Mouse (Mus musculus): Measurements from ENCODE around the gene D930048N14Rik.
"Not testable (repeated sequence)": the region's sequence is repeated elsewhere in the genome, so short reads cannot be mapped to it uniquely, and the experiment has no call there.

The D930048N14Rik gene

GRCm38 (mm10) chr11:51614256-51614655, 36.5 kb upstream of the D930048N14Rik start:
- no peaks in the 10 kb centered on the region for H3K27me3 ChIP-seq (ENCODE audit: insufficient read depth, low read length)
- peaks cover 55% of the 10 kb centered on the region for H3K4me1 ChIP-seq (replicated peaks; ENCODE audit: low read depth, low read length)
- TF ChIP-seq POU5F1 (IDR thresholded peaks at IDR 0.05; ENCODE audit: borderline replicate concordance, low read length) (no peak), NANOG (IDR thresholded peaks at IDR 0.05; ENCODE audit: borderline replicate concordance, low read length) (no peak), CTCF (conservative IDR thresholded peaks at IDR 0.05; ENCODE audit: low read length) (peak; percentile 22; the same call in 1 of the 2 replicates)
- H3K36me3 ChIP-seq (ENCODE audit: insufficient read depth, low read length): no peaks in the 10 kb centered on the region
- H3K4me3 ChIP-seq (replicated peaks; ENCODE audit: low read length): peak overlapping the region; percentile 75; the same call in 1 of the 2 replicates
- H3K9me3 ChIP-seq (ENCODE audit: low read length): no peaks in the 10 kb centered on the region

- no peaks in the 10 kb centered on the region for H3K36me3 ChIP-seq (ENCODE audit: insufficient read depth, low read length)
- no peaks in the 10 kb centered on the region for H3K9me3 ChIP-seq (ENCODE audit: low read length)
- H3K4me1 ChIP-seq (replicated peaks; ENCODE audit: low read depth, low read length): peaks cover 47% of the 10 kb centered on the region
- no peaks in the 10 kb centered on the region for H3K27me3 ChIP-seq (ENCODE audit: insufficient read depth, low read length)
- TF ChIP-seq CTCF (conservative IDR thresholded peaks at IDR 0.05; ENCODE audit: low read length) (no peak), POU5F1 (IDR thresholded peaks at IDR 0.05; ENCODE audit: borderline replicate concordance, low read length) (no peak)
- peak overlapping the region; percentile 75 for H3K4me3 ChIP-seq (replicated peaks; ENCODE audit: low read length)
These were observed 35.6 kb upstream of the D930048N14Rik start for GRCm38 (mm10) chr11:51615129-51615528.

GRCm38 (mm10) chr11:51615601-51616000, 35.2 kb upstream of the D930048N14Rik start:
- Histone ChIP-seq H3K36me3 (ENCODE audit: insufficient read depth, low read length) (peaks cover 5% of the 10 kb centered on the region), H3K9me3 (ENCODE audit: low read length) (no peaks in the 10 kb centered on the region), H3K27me3 (ENCODE audit: insufficient read depth, low read length) (no peaks in the 10 kb centered on the region), H3K4me1 (replicated peaks; ENCODE audit: low read depth, low read length) (peaks cover 49% of the 10 kb centered on the region), H3K4me3 (replicated peaks; ENCODE audit: low read length) (peak overlapping the region; percentile 75)
- TF ChIP-seq CTCF (conservative IDR thresholded peaks at IDR 0.05; ENCODE audit: low read length) (no peak), NANOG (IDR thresholded peaks at IDR 0.05; ENCODE audit: borderline replicate concordance, low read length) (no peak), POU5F1 (IDR thresholded peaks at IDR 0.05; ENCODE audit: borderline replicate concordance, low read length) (no peak)

- Histone ChIP-seq H3K4me3 (replicated peaks; ENCODE audit: low read length) (peak overlapping the region; percentile 75), H3K4me1 (replicated peaks; ENCODE audit: low read depth, low read length) (peaks cover 54% of the 10 kb centered on the region)
- not testable (repeated sequence) for H3K27me3 ChIP-seq (ENCODE audit: insufficient read depth, low read length); H3K9me3 ChIP-seq (ENCODE audit: low read length); H3K36me3 ChIP-seq (ENCODE audit: insufficient read depth, low read length)
These were observed 34.6 kb upstream of the D930048N14Rik start for GRCm38 (mm10) chr11:51616113-51616512.

DNA sequence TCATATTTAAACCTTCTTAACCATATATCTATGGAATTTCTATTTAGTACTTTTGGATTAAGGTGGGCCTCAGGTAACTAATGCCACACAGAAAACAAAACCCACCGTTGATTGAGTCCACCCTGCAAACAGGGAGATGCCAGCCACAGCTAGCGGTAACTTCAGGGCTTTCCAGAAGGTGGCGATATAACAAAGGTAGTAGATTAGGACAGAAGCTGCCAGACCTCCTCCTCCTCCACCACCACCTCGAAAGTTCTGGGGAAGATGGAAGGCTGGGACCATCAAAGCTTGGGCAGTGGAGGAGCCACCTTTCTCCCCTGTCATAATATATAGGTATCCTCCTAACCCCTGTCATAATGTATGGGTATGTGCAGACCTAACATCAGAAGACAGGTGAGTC, 33.1 kb upstream of the D930048N14Rik start:
- TF ChIP-seq NANOG (IDR thresholded peaks at IDR 0.05; ENCODE audit: borderline replicate concordance, low read length) (no peak), CTCF (conservative IDR thresholded peaks at IDR 0.05; ENCODE audit: low read length) (peak; percentile 81)
- H3K9me3 ChIP-seq (ENCODE audit: low read length): no peaks in the 10 kb centered on the region

DNA sequence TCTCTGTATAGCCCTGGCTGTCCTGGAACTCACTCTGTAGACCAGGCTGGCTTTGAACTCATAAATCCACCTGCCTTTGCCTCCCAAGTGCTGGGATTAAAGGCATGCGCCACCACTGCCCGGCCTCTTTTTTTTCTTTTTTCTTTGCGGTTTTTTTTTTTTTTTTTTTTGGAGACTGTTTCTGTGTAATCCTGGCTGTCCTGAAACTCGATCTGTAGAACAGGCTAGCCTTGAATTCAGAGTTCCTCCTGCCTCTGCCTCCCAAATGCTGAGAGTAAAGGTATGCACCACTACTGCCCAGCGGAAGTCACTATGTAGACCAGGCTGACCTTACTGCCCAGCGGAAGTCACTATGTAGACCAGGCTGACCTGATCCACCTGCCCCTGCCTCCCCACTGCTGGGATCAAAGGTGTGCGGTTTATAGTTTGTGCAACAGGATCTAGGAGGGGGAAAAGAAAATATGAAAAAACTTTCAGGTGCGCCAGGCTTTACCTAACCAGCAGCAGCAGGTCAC, 31.8 kb upstream of the D930048N14Rik start:
- Histone ChIP-seq H3K36me3 (ENCODE audit: insufficient read depth, low read length) (peaks cover 38% of the 10 kb centered on the region), H3K4me1 (replicated peaks; ENCODE audit: low read depth, low read length) (peaks cover 78% of the 10 kb centered on the region), H3K27me3 (ENCODE audit: insufficient read depth, low read length) (no peaks in the 10 kb centered on the region), H3K9me3 (ENCODE audit: low read length) (no peaks in the 10 kb centered on the region), H3K4me3 (replicated peaks; ENCODE audit: low read length) (peak overlapping the region; percentile 99)
- TF ChIP-seq CTCF (conservative IDR thresholded peaks at IDR 0.05; ENCODE audit: low read length) (no peak), NANOG (IDR thresholded peaks at IDR 0.05; ENCODE audit: borderline replicate concordance, low read length) (no peak), POU5F1 (IDR thresholded peaks at IDR 0.05; ENCODE audit: borderline replicate concordance, low read length) (no peak)

More for the DNA sequence above, 33.1 kb upstream of the D930048N14Rik start:
- H3K4me3 ChIP-seq (replicated peaks; ENCODE audit: low read length): no peak overlapping the region
- peaks cover 26% of the 10 kb centered on the region for H3K36me3 ChIP-seq (ENCODE audit: insufficient read depth, low read length)
- H3K27me3 ChIP-seq (ENCODE audit: insufficient read depth, low read length): no peaks in the 10 kb centered on the region
- peaks cover 70% of the 10 kb centered on the region for H3K4me1 ChIP-seq (replicated peaks; ENCODE audit: low read depth, low read length)

DNA sequence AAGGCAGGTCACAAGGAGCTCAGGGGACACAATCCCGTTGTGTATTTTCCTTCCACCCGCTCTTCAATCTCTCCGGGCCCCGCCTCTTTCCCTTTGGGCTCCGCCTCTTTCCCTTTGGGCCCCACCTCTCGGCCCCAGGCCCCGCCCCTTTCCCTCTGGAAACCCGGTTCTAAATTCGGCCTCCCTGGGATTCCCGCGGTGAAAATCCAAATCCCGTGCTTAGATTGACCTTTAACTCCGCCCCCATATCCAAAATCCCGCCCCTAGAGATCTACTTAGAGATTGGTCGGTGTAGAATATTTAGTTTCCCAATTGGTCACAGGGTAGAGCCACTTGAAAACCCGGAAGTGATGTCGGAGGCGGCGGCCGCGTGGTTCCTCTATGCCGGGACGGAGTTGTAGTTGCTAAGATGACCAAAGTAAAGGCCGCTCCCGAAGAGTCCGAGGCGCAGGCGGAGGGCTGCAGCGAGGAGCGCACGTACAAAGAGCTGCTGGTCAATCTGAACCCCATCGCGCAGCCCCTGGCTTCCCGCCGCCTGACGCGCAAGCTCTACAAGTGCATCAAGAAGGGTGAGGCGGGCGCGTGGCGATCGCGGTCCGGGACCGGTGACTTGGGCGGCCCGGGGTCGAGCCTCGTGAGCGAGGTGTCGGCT, 31.2 kb upstream of the D930048N14Rik start, which contains the start of gene Nhp2:
Gene Nhp2 (plus strand): TSS at position 327 of the 652 bp plus-strand sequence.
- Histone ChIP-seq H3K9me3 (ENCODE audit: low read length) (no peaks in the 10 kb centered on the region), H3K27me3 (ENCODE audit: insufficient read depth, low read length) (no peaks in the 10 kb centered on the region), H3K36me3 (ENCODE audit: insufficient read depth, low read length) (peaks cover 44% of the 10 kb centered on the region), H3K4me1 (replicated peaks; ENCODE audit: low read depth, low read length) (peaks cover 78% of the 10 kb centered on the region), H3K4me3 (replicated peaks; ENCODE audit: low read length) (peak within 1 kb of the TSS; percentile 99)
- TF ChIP-seq CTCF (conservative IDR thresholded peaks at IDR 0.05; ENCODE audit: low read length) (no peak), POU5F1 (IDR thresholded peaks at IDR 0.05; ENCODE audit: borderline replicate concordance, low read length) (no peak), NANOG (IDR thresholded peaks at IDR 0.05; ENCODE audit: borderline replicate concordance, low read length) (no peak)

DNA sequence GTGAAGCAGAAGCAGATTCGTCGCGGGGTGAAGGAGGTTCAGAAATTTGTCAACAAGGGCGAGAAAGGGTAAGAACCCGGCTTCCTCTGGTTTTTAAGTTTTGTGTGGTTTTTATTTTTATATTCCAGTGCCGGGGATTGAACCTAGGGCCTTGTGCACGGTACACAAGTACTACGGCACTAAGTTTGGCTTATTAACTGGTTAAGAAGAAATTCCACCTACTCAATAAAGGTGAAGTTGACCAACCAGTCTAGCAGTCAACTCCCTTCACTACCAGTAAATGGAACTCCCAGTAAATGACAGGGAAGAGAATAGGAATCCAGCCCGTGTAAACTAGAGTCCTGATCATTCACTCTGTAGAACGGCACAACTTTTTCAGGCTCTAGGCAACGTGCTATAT, 30.7 kb upstream of the D930048N14Rik start:
- Histone ChIP-seq H3K36me3 (ENCODE audit: insufficient read depth, low read length) (peaks cover 49% of the 10 kb centered on the region), H3K4me3 (replicated peaks; ENCODE audit: low read length) (peak overlapping the region; percentile 99), H3K4me1 (replicated peaks; ENCODE audit: low read depth, low read length) (peaks cover 78% of the 10 kb centered on the region), H3K9me3 (ENCODE audit: low read length) (no peaks in the 10 kb centered on the region), H3K27me3 (ENCODE audit: insufficient read depth, low read length) (no peaks in the 10 kb centered on the region)
- TF ChIP-seq NANOG (IDR thresholded peaks at IDR 0.05; ENCODE audit: borderline replicate concordance, low read length) (no peak), POU5F1 (IDR thresholded peaks at IDR 0.05; ENCODE audit: borderline replicate concordance, low read length) (no peak), CTCF (conservative IDR thresholded peaks at IDR 0.05; ENCODE audit: low read length) (no peak)

GRCm38 (mm10) chr11:51621776-51622175, 29.0 kb upstream of the D930048N14Rik start:
- no peaks in the 10 kb centered on the region for H3K27me3 ChIP-seq (ENCODE audit: insufficient read depth, low read length)
- TF ChIP-seq CTCF (conservative IDR thresholded peaks at IDR 0.05; ENCODE audit: low read length) (no peak), POU5F1 (IDR thresholded peaks at IDR 0.05; ENCODE audit: borderline replicate concordance, low read length) (no peak), NANOG (IDR thresholded peaks at IDR 0.05; ENCODE audit: borderline replicate concordance, low read length) (no peak)
- H3K4me3 ChIP-seq (replicated peaks; ENCODE audit: low read length): peak overlapping the region; percentile 99

More at GRCm38 (mm10) chr11:51621776-51622175, 29.0 kb upstream of the D930048N14Rik start:
- Histone ChIP-seq H3K4me1 (replicated peaks; ENCODE audit: low read depth, low read length) (peaks cover 78% of the 10 kb centered on the region), H3K9me3 (ENCODE audit: low read length) (no peaks in the 10 kb centered on the region), H3K36me3 (ENCODE audit: insufficient read depth, low read length) (peaks cover 66% of the 10 kb centered on the region)
